Mouse (Mus musculus) right cerebral cortex, postnatal 10 days (tissue): ENCODE measurements around the gene Uba5.

Experiments
- DNase-seq, 2 experiments: peaks; one replicate each; pipeline ENCODE4 v3.0.0; 2021; ENCODE audit warnings: low spot score in 2 of 2

The Uba5 gene

GRCm38 (mm10) chr9:104063244-104063961, 469 bp upstream of the Uba5 start, which contains the start of gene Acad11:
Gene Acad11, plus strand, starts transcription at chr9:104063377.
- DNase-seq, result peak; percentile 88 to 92

GRCm38 (mm10) chr9:104051028-104051427, 11.9 kb downstream of the Uba5 start:
- DNase-seq, result no peak

DNA sequence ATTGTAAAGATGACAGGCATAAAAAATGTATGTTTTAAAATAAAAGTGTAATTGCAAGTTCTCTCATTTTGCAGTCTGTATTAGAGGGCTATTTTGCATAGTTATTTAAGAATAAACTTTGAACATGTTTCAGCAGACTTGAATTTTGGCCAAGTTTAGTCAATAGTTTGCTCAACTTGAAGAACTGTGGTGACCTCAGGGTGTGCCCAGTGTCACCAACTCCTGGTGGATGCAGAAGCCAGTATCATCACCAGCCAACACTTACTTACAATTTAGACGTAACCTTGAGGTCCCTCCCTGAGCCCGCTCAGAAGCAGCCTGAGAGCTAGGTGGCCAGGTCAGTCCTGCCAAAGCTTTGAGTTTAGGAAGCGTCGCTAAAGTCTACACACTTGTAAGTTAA, 19.3 kb downstream of the Uba5 start:
- no peak for DNase-seq

GRCm38 (mm10) chr9:104040362-104040761, 22.6 kb downstream of the Uba5 start, which contains the start of gene Gm28305:
Gene Gm28305, plus strand, starts transcription at chr9:104040662.
- no peak for DNase-seq

GRCm38 (mm10) chr9:104039742-104040141, 23.2 kb downstream of the Uba5 start:
- no peak for DNase-seq

GRCm38 (mm10) chr9:104039031-104039695, 23.8 kb downstream of the Uba5 start:
- no peak for DNase-seq

GRCm38 (mm10) chr9:104038266-104038665, 24.7 kb downstream of the Uba5 start:
- DNase-seq, result no peak

DNA sequence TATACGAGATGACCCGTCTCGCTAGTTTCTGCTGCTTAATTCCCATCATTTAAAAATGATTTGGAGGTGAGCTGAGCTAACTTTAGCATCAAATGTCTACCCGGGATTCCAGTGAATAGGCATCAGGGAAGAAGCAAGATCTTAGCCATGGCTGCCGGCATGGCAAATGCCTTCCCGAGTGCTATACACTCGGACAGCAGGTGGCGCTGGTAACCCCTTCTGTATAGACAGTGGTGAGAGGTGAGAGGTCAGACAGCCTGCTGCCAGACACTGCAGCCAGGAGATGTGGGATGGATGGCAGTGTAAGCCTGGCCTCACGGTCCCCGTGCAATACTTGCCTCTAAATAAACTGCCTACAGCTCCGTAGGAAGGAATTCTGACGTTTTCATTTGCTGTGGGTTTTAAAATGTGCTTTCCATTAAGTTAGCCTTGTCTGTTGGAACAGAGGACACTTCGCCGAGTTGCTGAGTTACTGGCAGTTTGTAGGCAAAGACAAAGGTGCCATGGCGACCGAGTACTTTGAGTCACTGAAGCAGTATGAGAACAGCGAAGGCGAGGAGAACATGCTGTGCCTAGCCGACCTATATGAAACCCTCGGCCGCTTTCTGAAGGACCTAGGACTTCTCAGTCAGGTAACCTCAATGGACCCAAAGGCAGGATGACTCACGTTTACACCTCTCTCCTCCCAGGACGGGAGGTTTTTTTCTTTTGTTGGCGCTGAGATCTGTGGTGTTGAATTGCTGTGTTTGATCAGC, 27.5 kb downstream of the Uba5 start:
- peak; percentile 70 to 78 for DNase-seq

DNA sequence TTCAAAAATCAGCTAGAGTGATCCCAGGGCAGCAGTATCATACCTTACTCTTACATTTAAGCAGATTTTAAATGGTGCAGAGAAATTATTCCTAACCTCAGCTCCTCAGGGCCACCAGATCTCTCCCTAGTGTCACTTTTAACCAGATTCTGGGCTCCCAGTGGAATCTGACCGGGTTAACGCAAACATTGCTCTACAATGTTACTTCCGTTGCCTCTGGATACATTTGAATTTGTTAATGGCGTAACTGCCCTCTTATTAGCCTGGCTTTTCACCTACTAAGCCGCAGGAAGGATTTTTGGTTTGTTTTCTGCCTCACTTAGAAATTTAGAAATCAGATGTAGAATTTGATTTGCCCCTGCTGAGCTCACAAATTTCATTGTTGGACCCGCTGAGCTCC, 28.2 kb downstream of the Uba5 start:
- DNase-seq, result no peak

DNA sequence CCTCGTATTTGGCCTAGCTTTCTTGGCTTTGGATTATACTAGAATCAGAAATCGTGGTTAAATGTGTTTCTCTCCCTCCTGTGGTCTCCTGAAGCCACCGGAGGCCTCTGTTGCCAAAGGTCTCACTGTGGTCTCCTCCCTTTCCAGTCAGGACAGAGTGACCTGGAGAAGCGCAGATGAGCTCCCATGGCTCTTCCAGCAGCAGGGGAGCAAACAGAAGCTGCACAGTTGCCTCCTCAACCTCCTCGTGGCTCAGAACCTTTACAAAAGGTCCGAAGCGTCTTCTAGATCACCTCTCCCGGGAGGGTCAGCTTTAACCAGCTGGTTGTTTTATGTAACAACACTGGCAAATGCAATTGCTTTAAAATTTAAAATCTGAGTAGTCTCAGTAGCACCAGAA, 28.7 kb downstream of the Uba5 start:
- DNase-seq, result no peak

DNA sequence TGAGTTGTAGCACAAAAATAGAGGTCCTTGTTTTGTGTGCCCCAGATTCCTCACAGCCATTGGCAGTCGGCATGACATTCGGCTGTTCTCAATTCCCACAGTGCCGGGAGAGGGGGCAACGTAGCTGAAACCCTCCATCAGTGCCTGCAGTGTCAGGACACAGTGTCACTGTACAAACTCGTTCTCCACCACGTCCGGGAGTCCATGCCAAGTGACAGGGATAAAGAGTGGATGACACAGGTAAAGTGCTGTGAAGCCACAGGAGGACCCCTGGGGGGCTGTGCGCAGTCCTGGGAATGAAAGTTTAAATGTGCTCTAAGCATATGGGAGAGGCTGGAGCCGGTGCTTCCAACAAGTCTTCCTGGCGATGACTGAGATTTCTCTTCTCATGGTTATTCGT, 33.1 kb downstream of the Uba5 start:
- peak in 1 of 2 experiments; percentile 31 for DNase-seq

GRCm38 (mm10) chr9:104027186-104027585, 35.7 kb downstream of the Uba5 start:
- no peak for DNase-seq

DNA sequence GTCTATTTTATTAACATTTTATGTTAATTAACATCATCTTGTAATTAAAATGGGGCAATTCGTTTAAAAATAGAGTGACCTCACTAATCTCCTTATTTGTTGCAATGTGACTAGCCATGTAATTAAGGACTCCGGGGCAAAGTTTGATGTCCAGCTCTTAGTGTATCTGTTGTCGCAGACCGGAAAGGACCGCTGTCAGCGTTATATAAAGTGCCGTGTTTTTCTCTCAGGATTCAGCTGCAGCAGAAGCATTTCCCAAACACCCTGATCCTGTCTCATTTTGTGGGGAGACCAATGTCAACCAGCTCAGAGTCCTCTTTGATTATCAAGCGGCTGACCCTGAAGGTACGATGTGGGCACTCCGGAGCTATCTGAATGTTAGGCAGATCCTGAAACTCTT, 41.9 kb downstream of the Uba5 start:
- DNase-seq, result no peak

GRCm38 (mm10) chr9:104014526-104014925, 48.4 kb downstream of the Uba5 start:
- peak in 1 of 2 experiments; percentile 44 for DNase-seq

- peak; percentile 84 to 87 for DNase-seq
These were observed 60.0 kb downstream of the Uba5 start for GRCm38 (mm10) chr9:104002913-104003330.

- DNase-seq, result peak; percentile 99 to 100
These were observed 60.7 kb downstream of the Uba5 start, which contains the start of gene Nphp3 for GRCm38 (mm10) chr9:104001921-104002859. Gene Nphp3, plus strand, starts transcription at chr9:104002544.

DNA sequence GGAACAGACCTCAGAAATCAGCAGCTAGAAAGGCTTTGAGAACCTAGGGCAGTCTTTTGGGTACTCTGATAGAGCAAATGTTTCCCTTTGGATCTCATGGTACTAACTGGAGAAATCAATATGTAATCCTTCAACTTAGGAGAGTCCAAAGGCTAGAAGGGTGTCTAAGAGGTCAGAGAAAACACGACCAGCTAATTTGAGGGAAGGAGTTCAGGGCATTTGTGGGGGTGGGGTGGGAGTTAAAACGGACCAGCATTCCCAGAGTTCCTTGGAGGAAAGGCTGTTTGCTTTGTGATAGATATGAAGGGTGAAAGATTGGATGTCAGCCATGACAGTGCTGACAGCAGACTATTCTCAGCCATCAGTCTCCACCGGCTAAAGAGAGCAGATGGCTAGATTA, 62.3 kb downstream of the Uba5 start:
- no peak for DNase-seq
